Comparison of ENCODE assay signal across 14 mouse cellular contexts in genomic region chr6:86899965-86900364, GRCm38 (mm10). TPM values are rescaled to one million over a fixed set of nuclear protein-coding genes. Genes with fewer than 3 reads are reported as not detected.
A peak's percentile ranks its signal among the peaks of the same experiment; 100 is the strongest.
DNase-seq lines count a peak whose midpoint lies in the region; TF ChIP-seq lines count a peak whose summit lies in the region.
"Had no signal": no experiment of that assay in that cellular context is flagged by ENCODE, and none has a peak within 500 bp of the region (broad histone marks: within the 10 kb centered on the region; RNA-seq: fewer than 3 reads in every experiment).

No protein-coding gene starts in this region.

- no peaks in the 10 kb centered on the region for H3K9me3 ChIP-seq in CH12.LX (replicated peaks; ENCODE audit: low read length)
- H3K9me3 ChIP-seq: embryonic facial prominence, embryonic 13.5 days; forebrain, embryonic 13.5 days; heart, embryonic 12.5 days; hindbrain, embryonic 15.5 days had no signal

- no peak for TF ChIP-seq CTCF in spleen, adult 2 months (IDR thresholded peaks at IDR 0.05; ENCODE audit: extremely low read depth, insufficient read depth, insufficient read length, insufficient replicate concordance)
- no peak for TF ChIP-seq CTCF in CH12.LX (conservative IDR thresholded peaks at IDR 0.05 in 1 of 2, IDR thresholded peaks at IDR 0.05 in 1 of 2; ENCODE audit: low read depth in 2 of 2, low read length in 2 of 2)
- no peak for TF ChIP-seq CTCF in kidney, adult 2 months (conservative IDR thresholded peaks at IDR 0.05; ENCODE audit: insufficient read depth, insufficient read length, low read depth, low read length)

- TF ChIP-seq EP300 in CH12.LX (IDR thresholded peaks at IDR 0.05; ENCODE audit: low read length) = no peak

- DNase-seq in spleen, adult 2 months (ENCODE audit: low read depth in 1 of 2, low spot score in 2 of 2) = peak; percentile 5 to 20
- DNase-seq in spleen, postnatal 4 days (ENCODE audit: low spot score in 2 of 2) = no peak
- DNase-seq in CH12.LX (ENCODE audit: extremely low read depth) = peak; percentile 44
- DNase-seq in fat pad, adult 2 months (ENCODE audit: extremely low read depth, low read depth, low spot score) = peak; percentile 21
- DNase-seq in kidney, adult 2 months = no peak
- DNase-seq in urinary bladder, postnatal 25 days (ENCODE audit: low spot score) = no peak
- DNase-seq: adrenal gland, adult 8-10 months; cerebellum, postnatal 14 days; gastrocnemius, postnatal 10 days; heart, postnatal 36 days had no signal

- no peak overlapping the region for H3K27ac ChIP-seq in spleen, adult 2 months (ENCODE audit: insufficient read depth, low read length)
- H3K27ac ChIP-seq in CH12.LX (ENCODE audit: insufficient read depth, low read depth) = no peak overlapping the region
- no peak overlapping the region for H3K27ac ChIP-seq in kidney, adult 2 months (ENCODE audit: insufficient read depth, low read depth, low read length)
- H3K27ac ChIP-seq: embryonic facial prominence, embryonic 13.5 days; forebrain, embryonic 13.5 days; hindbrain, embryonic 15.5 days had no signal

- TF ChIP-seq POLR2A in spleen, adult 2 months (IDR thresholded peaks at IDR 0.05; ENCODE audit: low read depth, low read length) = no peak
- no peak for TF ChIP-seq POLR2A in CH12.LX (IDR thresholded peaks at IDR 0.05; ENCODE audit: low read depth, low read length)
- no peak for TF ChIP-seq POLR2A in kidney, adult 2 months (IDR thresholded peaks at IDR 0.05; ENCODE audit: low read depth, low read length)

- H3K4me3 ChIP-seq in spleen, adult 2 months (ENCODE audit: extremely low read depth, insufficient read depth, insufficient read length) = no peak overlapping the region
- no peak overlapping the region for H3K4me3 ChIP-seq in CH12.LX (replicated peaks in 1 of 3; ENCODE audit: low read depth in 2 of 3, low read length in 2 of 3, poor library complexity in 1 of 3)
- H3K4me3 ChIP-seq in kidney, adult 2 months (ENCODE audit: insufficient read depth, low read depth, low read length) = no peak overlapping the region
- H3K4me3 ChIP-seq: embryonic facial prominence, embryonic 13.5 days; forebrain, embryonic 13.5 days; heart, embryonic 12.5 days; hindbrain, embryonic 15.5 days had no signal

- no peaks in the 10 kb centered on the region for H3K27me3 ChIP-seq in spleen, adult 2 months (ENCODE audit: control insufficient read depth, insufficient read depth, low read length)
- no peaks in the 10 kb centered on the region for H3K27me3 ChIP-seq in CH12.LX (replicated peaks)
- H3K27me3 ChIP-seq in kidney, adult 2 months (replicated peaks; ENCODE audit: control insufficient read depth, insufficient read depth, low read length) = no peaks in the 10 kb centered on the region
- H3K27me3 ChIP-seq: embryonic facial prominence, embryonic 13.5 days; forebrain, embryonic 13.5 days; heart, embryonic 12.5 days; hindbrain, embryonic 15.5 days had no signal

- dilution Hi-C loops in CH12.LX (cut with MboI; ENCODE audit: extremely low pct_ligation_motif_present, extremely low pct_unique_long_range_greater_than_20kb, low sequenced_read_pairs) = no loop called here

- TF ChIP-seq RAD21 in CH12.LX (IDR thresholded peaks at IDR 0.05; ENCODE audit: low read depth, low read length) = no peak

- H3K36me3 ChIP-seq in spleen, adult 2 months (ENCODE audit: control insufficient read depth, insufficient read depth, low read length) = no peaks in the 10 kb centered on the region
- H3K36me3 ChIP-seq in CH12.LX (replicated peaks in 1 of 2; ENCODE audit: control insufficient read depth in 1 of 2, insufficient read depth in 1 of 2, low read length in 1 of 2) = peaks cover 0 to 11% of the 10 kb centered on the region in 2 experiments
- no peaks in the 10 kb centered on the region for H3K36me3 ChIP-seq in kidney, adult 2 months (ENCODE audit: control insufficient read depth, insufficient read depth, low read length)
- H3K36me3 ChIP-seq: embryonic facial prominence, embryonic 13.5 days; hindbrain, embryonic 15.5 days had no signal

- H3K4me1 ChIP-seq in spleen, adult 2 months (ENCODE audit: control insufficient read depth, insufficient read depth, insufficient read length) = peaks cover 5% of the 10 kb centered on the region; the same call in 1 of the 2 replicates
- H3K4me1 ChIP-seq in CH12.LX (ENCODE audit: control insufficient read depth in 1 of 2, insufficient read depth in 2 of 2) = peaks cover 4 to 26% of the 10 kb centered on the region in 2 experiments
- H3K4me1 ChIP-seq in kidney, adult 2 months (ENCODE audit: control insufficient read depth, insufficient read depth, low read length) = peaks cover 10% of the 10 kb centered on the region; the same call in 1 of the 2 replicates
- H3K4me1 ChIP-seq: embryonic facial prominence, embryonic 13.5 days; hindbrain, embryonic 15.5 days had no signal

- no peak overlapping the region for H3K9ac ChIP-seq in CH12.LX (ENCODE audit: insufficient read depth, low read depth)
- H3K9ac ChIP-seq: embryonic facial prominence, embryonic 13.5 days; forebrain, embryonic 13.5 days; heart, embryonic 12.5 days; hindbrain, embryonic 15.5 days had no signal

- H3K79me2 ChIP-seq in CH12.LX (replicated peaks; ENCODE audit: control insufficient read depth, extremely low read depth, insufficient read depth, poor library complexity, severe bottlenecking) = no peaks in the 10 kb centered on the region

- WGBS in spleen, adult 2 months = 31% methylated on average over 2 of the region's 3 CpGs
- 74% methylated on average over 3 of the region's 3 CpGs for WGBS in kidney, adult 2 months

- no peak overlapping the region; the same call in 1 of the 2 replicates for H3K4me2 ChIP-seq in CH12.LX (ENCODE audit: insufficient read depth, low read depth, poor library complexity, severe bottlenecking)
- H3K4me2 ChIP-seq: embryonic facial prominence, embryonic 13.5 days; forebrain, embryonic 13.5 days; heart, embryonic 12.5 days; hindbrain, embryonic 15.5 days had no signal

- in situ Hi-C loops in CH12.LX (cut with MboI; ENCODE audit: low pct_ligation_motif_present, low pct_unique_long_range_greater_than_20kb, low sequenced_read_pairs) = no loop called here

TF ChIP-seq in CH12.LX, 34 proteins besides CTCF, POLR2A, EP300 and RAD21:
- no peak for TF ChIP-seq PAX5 (IDR thresholded peaks at IDR 0.05; ENCODE audit: low read length)
- TF ChIP-seq MAZ (IDR thresholded peaks at IDR 0.05; ENCODE audit: low read depth, low read length) = no peak
- no peak for TF ChIP-seq NRF1 (IDR thresholded peaks at IDR 0.05; ENCODE audit: low read depth, low read length)
- 0 out of 2 replicates have a peak, but pooled peaks have one; percentile 10 for TF ChIP-seq ETS1 (conservative IDR thresholded peaks at IDR 0.05; ENCODE audit: low read depth, low read length)
- peak; percentile 13; the same call in 1 of the 2 replicates for TF ChIP-seq ZNF384 (IDR thresholded peaks at IDR 0.05; ENCODE audit: low read depth, low read length)
- TF ChIP-seq TCF12 (IDR thresholded peaks at IDR 0.05; ENCODE audit: low read depth, low read length) = no peak
- no peak for TF ChIP-seq ZMIZ1 (IDR thresholded peaks at IDR 0.05; ENCODE audit: low read depth, low read length)
- TF ChIP-seq ZKSCAN1 (IDR thresholded peaks at IDR 0.05; ENCODE audit: borderline replicate concordance, low read depth, low read length) = no peak
TF ChIP-seq in CH12.LX: peak in this region for 2.

RNA-seq across cellular contexts. Expression of gene Aak1, which starts 50.6 kb away (rescaled TPM):
- polyA plus RNA-seq in spleen, adult 2 months (2012; rRNA removed) = 21.5 and 22.1 TPM in 2 replicates
- total RNA-seq in CH12.LX (2012; rRNA removed) (5.4 and 7.1 TPM in 2 replicates), CH12.LX (2014; rRNA removed) (2.1 and 2.8 TPM in 2 replicates)
- 18.8 and 21.0 TPM in 2 replicates for polyA plus RNA-seq in CH12.LX (2012; ENCODE audit: insufficient read length, low read depth)
- 28.9 and 30.6 TPM in 2 replicates for polyA plus RNA-seq in kidney, adult 2 months (2012; rRNA removed)

Comparison
In these comparisons a context has a peak if more than half of its experiments do, and no peak if none do; other contexts are left out.
1. DNase-seq: peak in spleen, adult 2 months (2 of 2), CH12.LX (single experiment) and fat pad, adult 2 months (single experiment); none in spleen, postnatal 4 days (0 of 2), kidney, adult 2 months (single experiment) and urinary bladder, postnatal 25 days (single experiment).